Mouse (Mus musculus) thymus, adult 2 months (tissue): ENCODE measurements at regions not wholly inside any gene's neighbourhood (a gene's known extent, or its start where the extent isn't known, plus 50 kb on each side); places are given as distances from the start of the nearest gene placed in this dataset.

Experiments used
- CTCF ChIP-seq: fragments of 200-500 bp; IDR thresholded peaks from 2 replicates; pipeline ENCODE4 v1.5.1; 2012; ENCODE audit warnings: mild to moderate bottlenecking, control low read depth, low read length, moderate library complexity, borderline replicate concordance; ENCODE audit not compliant: control insufficient read depth, poor library complexity, insufficient read depth; ENCODE audit errors: extremely low read depth
- POLR2A ChIP-seq: fragments of 200-500 bp; IDR thresholded peaks from 2 replicates; pipeline ENCODE4 v1.6.1; 2012; ENCODE audit warnings: mild to moderate bottlenecking, low read length, control low read depth, moderate library complexity; ENCODE audit not compliant: control insufficient read depth, poor library complexity, insufficient read depth; ENCODE audit errors: extremely low read depth

DNA sequence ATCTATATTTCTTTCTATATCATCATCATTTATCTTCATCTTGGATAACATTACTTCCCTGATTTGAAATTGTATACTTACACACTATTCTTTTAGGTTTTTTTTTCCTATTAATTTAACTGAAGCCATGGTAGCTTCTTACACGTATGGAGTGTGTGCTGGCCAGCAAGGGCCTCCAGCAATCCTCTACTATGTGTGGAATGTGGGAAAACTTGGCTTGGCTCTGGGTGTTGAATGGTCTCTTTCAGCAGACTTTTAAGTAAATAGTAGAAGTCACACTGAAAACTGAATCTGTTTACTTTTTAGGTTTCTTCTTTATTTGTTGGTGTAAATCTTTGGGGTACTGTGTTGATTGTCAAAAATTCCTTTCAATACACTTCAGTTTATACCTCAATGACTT is 118.1 kb upstream of the 4933412E24Rik start:
- TF ChIP-seq POLR2A, result no peak
- no peak for TF ChIP-seq CTCF
